Mouse (Mus musculus): ENCODE measurements around the gene Oxa1l. TPM values are rescaled to one million over a fixed set of nuclear protein-coding genes. Genes with fewer than 3 reads are reported as not detected.

Gene Oxa1l
- polyA plus RNA-seq, 1 experiment = 98.1 TPM

- WGBS = 83% methylated on average over 18 of the region's 18 CpGs
- no peaks in the 10 kb centered on the region; the same call in 1 of the 2 replicates for H3K4me1 ChIP-seq (ENCODE audit: control insufficient read depth, insufficient read depth, low read length)
- no peak for DNase-seq
- no peak overlapping the region for H3K4me3 ChIP-seq (replicated peaks; ENCODE audit: extremely low read depth, low read depth, low read length)
- TF ChIP-seq CTCF (IDR thresholded peaks at IDR 0.05; ENCODE audit: insufficient read depth, low read length) = no peak
- no peak for TF ChIP-seq POLR2A (IDR thresholded peaks at IDR 0.05; ENCODE audit: borderline replicate concordance, extremely low read depth, low read depth, low read length)
Observed at GRCm38 (mm10) chr14:54367429-54368060, 6.9 kb downstream of the Oxa1l start.

- TF ChIP-seq CTCF (IDR thresholded peaks at IDR 0.05; ENCODE audit: insufficient read depth, low read length) = no peak
- no peak for TF ChIP-seq POLR2A (IDR thresholded peaks at IDR 0.05; ENCODE audit: borderline replicate concordance, extremely low read depth, low read depth, low read length)
- H3K4me3 ChIP-seq (replicated peaks; ENCODE audit: extremely low read depth, low read depth, low read length) = no peak overlapping the region
- no peaks in the 10 kb centered on the region; the same call in 1 of the 2 replicates for H3K4me1 ChIP-seq (ENCODE audit: control insufficient read depth, insufficient read depth, low read length)
- WGBS = 88% methylated on average over 3 of the region's 3 CpGs
- no peak for DNase-seq
Observed at GRCm38 (mm10) chr14:54369372-54369771, 8.7 kb downstream of the Oxa1l start.

- TF ChIP-seq POLR2A (IDR thresholded peaks at IDR 0.05; ENCODE audit: borderline replicate concordance, extremely low read depth, low read depth, low read length) (no peak), CTCF (IDR thresholded peaks at IDR 0.05; ENCODE audit: insufficient read depth, low read length) (no peak)
- Histone ChIP-seq H3K4me1 (ENCODE audit: control insufficient read depth, insufficient read depth, low read length) (no peaks in the 10 kb centered on the region), H3K4me3 (replicated peaks; ENCODE audit: extremely low read depth, low read depth, low read length) (no peak overlapping the region)
- 96% methylated on average over 6 of the region's 6 CpGs for WGBS
- DNase-seq = no peak
Observed at GRCm38 (mm10) chr14:54370595-54370994, 10.0 kb downstream of the Oxa1l start.

DNA sequence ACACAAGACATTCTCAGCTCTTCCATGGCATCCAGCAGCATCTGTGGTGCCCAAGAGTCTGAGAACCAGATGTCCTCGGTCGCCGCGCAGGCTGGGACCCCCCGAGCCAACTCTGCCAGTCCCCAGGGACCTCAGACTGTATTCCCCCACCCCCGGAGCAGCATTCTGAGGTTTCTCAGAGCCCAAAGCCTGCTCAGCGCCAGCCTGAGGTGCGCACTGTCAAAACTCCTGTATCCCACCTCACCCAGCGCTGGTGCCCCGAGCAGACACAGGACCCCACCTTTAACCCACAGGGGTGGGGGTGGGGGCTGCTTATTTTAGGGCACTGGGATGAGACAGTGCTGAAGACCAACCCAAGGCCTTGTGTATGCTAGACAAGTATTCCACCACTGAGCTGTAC, 10.8 kb downstream of the Oxa1l start:
- Histone ChIP-seq H3K4me3 (replicated peaks; ENCODE audit: extremely low read depth, low read depth, low read length) (no peak overlapping the region), H3K4me1 (ENCODE audit: control insufficient read depth, insufficient read depth, low read length) (no peaks in the 10 kb centered on the region)
- TF ChIP-seq CTCF (IDR thresholded peaks at IDR 0.05; ENCODE audit: insufficient read depth, low read length) = no peak
- TF ChIP-seq POLR2A (IDR thresholded peaks at IDR 0.05; ENCODE audit: borderline replicate concordance, extremely low read depth, low read depth, low read length) = no peak
- no peak for DNase-seq
- 95% methylated on average over 10 of the region's 10 CpGs for WGBS

- 92% methylated on average over 9 of the region's 9 CpGs for WGBS
- no peak for DNase-seq
- TF ChIP-seq CTCF (IDR thresholded peaks at IDR 0.05; ENCODE audit: insufficient read depth, low read length) (no peak), POLR2A (IDR thresholded peaks at IDR 0.05; ENCODE audit: borderline replicate concordance, extremely low read depth, low read depth, low read length) (no peak)
- Histone ChIP-seq H3K4me3 (replicated peaks; ENCODE audit: extremely low read depth, low read depth, low read length) (no peak overlapping the region), H3K4me1 (ENCODE audit: control insufficient read depth, insufficient read depth, low read length) (no peaks in the 10 kb centered on the region)
Observed at GRCm38 (mm10) chr14:54372923-54373322, 12.3 kb downstream of the Oxa1l start.

- peak; percentile 41 for DNase-seq
- 59% methylated on average over 3 of the region's 3 CpGs for WGBS
- H3K4me1 ChIP-seq (ENCODE audit: control insufficient read depth, insufficient read depth, low read length) = no peaks in the 10 kb centered on the region
- H3K4me3 ChIP-seq (replicated peaks; ENCODE audit: extremely low read depth, low read depth, low read length) = no peak overlapping the region
- TF ChIP-seq POLR2A (IDR thresholded peaks at IDR 0.05; ENCODE audit: borderline replicate concordance, extremely low read depth, low read depth, low read length) (no peak), CTCF (IDR thresholded peaks at IDR 0.05; ENCODE audit: insufficient read depth, low read length) (peak; percentile 54)
Observed at GRCm38 (mm10) chr14:54375916-54376315, 15.3 kb downstream of the Oxa1l start.

GRCm38 (mm10) chr14:54377166-54377565, 16.5 kb downstream of the Oxa1l start:
- WGBS = 51% methylated on average over 6 of the region's 6 CpGs
- no peak for DNase-seq
- Histone ChIP-seq H3K4me1 (ENCODE audit: control insufficient read depth, insufficient read depth, low read length) (no peaks in the 10 kb centered on the region), H3K4me3 (replicated peaks; ENCODE audit: extremely low read depth, low read depth, low read length) (no peak overlapping the region)
- TF ChIP-seq CTCF (IDR thresholded peaks at IDR 0.05; ENCODE audit: insufficient read depth, low read length) (no peak), POLR2A (IDR thresholded peaks at IDR 0.05; ENCODE audit: borderline replicate concordance, extremely low read depth, low read depth, low read length) (no peak)

DNA sequence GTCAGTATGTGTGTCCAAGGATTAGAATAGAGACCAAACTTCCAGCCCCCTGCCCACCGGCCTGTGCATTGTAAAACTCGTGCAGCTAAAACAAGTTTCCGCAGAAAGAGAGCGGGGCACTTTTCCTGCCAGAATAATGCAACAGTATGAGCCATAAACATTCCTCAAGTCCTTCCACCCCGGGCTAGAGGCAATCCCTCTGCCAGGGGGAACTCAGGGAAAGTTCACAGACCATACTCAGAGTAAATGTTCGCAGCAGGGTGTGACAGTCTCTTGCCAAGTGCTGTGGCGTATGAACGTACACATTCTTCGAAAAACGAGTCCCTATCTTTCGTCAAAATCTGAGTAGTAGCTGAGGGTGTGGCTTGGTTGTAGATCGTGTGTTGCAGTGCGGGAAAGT, 18.9 kb downstream of the Oxa1l start:
- 47% methylated on average over 13 of the region's 13 CpGs for WGBS
- DNase-seq = no peak
- H3K4me3 ChIP-seq (replicated peaks; ENCODE audit: extremely low read depth, low read depth, low read length) = no peak overlapping the region
- TF ChIP-seq CTCF (IDR thresholded peaks at IDR 0.05; ENCODE audit: insufficient read depth, low read length) = no peak
- no peak for TF ChIP-seq POLR2A (IDR thresholded peaks at IDR 0.05; ENCODE audit: borderline replicate concordance, extremely low read depth, low read depth, low read length)
- H3K4me1 ChIP-seq (ENCODE audit: control insufficient read depth, insufficient read depth, low read length) = no peaks in the 10 kb centered on the region; the same call in 1 of the 2 replicates

DNA sequence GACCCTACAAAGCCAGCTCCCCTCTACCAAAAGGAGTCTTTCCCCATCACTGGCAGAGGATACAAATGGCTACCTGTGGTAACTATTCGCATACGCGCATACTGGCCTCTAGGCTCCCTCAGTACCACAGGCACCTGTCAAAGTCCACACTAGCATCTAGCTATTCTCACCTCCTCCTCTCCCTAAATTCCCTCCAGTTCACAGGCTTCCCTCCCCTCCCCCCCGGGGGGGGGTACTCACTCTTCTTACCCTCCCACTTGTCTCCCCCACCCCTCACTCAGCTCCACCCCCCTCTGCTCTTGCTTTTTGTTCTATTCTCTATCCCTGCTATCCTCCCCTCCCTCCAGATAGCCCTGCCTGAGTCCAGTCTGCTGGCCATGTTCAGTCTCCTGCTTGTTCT, 20.0 kb downstream of the Oxa1l start:
- DNase-seq = no peak
- TF ChIP-seq CTCF (IDR thresholded peaks at IDR 0.05; ENCODE audit: insufficient read depth, low read length) (no peak), POLR2A (IDR thresholded peaks at IDR 0.05; ENCODE audit: borderline replicate concordance, extremely low read depth, low read depth, low read length) (no peak)
- 79% methylated on average over 4 of the region's 4 CpGs for WGBS
- H3K4me3 ChIP-seq (replicated peaks; ENCODE audit: extremely low read depth, low read depth, low read length) = no peak overlapping the region
- no peaks in the 10 kb centered on the region; the same call in 1 of the 2 replicates for H3K4me1 ChIP-seq (ENCODE audit: control insufficient read depth, insufficient read depth, low read length)

DNA sequence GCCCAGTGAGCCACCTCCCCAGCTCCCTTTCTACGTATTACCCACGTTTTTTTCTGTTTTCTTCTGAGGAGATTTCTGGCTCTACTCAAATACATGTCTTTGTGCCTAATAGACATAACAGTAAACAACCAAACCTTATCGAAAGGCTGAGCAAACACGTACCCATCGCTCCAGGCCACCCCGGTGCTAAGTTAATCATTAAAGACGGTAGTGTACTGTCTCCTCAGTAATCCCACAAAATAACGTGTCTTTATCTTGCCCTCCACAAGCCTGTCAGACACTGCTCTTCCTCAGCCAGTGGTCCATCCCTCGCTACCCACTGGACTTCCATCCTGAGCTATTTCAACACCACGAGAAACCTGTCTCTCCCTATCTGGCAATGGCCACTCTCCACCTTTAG, 21.2 kb downstream of the Oxa1l start:
- DNase-seq = no peak
- H3K4me1 ChIP-seq (ENCODE audit: control insufficient read depth, insufficient read depth, low read length) = no peaks in the 10 kb centered on the region; the same call in 1 of the 2 replicates
- TF ChIP-seq POLR2A (IDR thresholded peaks at IDR 0.05; ENCODE audit: borderline replicate concordance, extremely low read depth, low read depth, low read length) (no peak), CTCF (IDR thresholded peaks at IDR 0.05; ENCODE audit: insufficient read depth, low read length) (no peak)
- 73% methylated on average over 10 of the region's 10 CpGs for WGBS
- H3K4me3 ChIP-seq (replicated peaks; ENCODE audit: extremely low read depth, low read depth, low read length) = no peak overlapping the region
